Mouse (Mus musculus): ENCODE data around the gene Fgfr2.

Gene Fgfr2

GRCm38 (mm10) chr7:130968537-130968936 is 2154.6 kb downstream of the Fgfr2 start:
- no peak for DNase-seq (ENCODE audit: low spot score)

GRCm38 (mm10) chr7:130967901-130968300 is 2155.2 kb downstream of the Fgfr2 start:
- DNase-seq (ENCODE audit: low spot score): no peak

GRCm38 (mm10) chr7:130966876-130967275 is 2156.3 kb downstream of the Fgfr2 start:
- no peak for DNase-seq (ENCODE audit: low spot score)

- DNase-seq (ENCODE audit: low spot score): no peak
Measured at GRCm38 (mm10) chr7:130966451-130966850, 2156.7 kb downstream of the Fgfr2 start.

GRCm38 (mm10) chr7:130965909-130966365 is 2157.2 kb downstream of the Fgfr2 start:
- DNase-seq (ENCODE audit: low spot score): no peak

- no peak for DNase-seq (ENCODE audit: low spot score)
Measured at GRCm38 (mm10) chr7:130965396-130965795, 2157.8 kb downstream of the Fgfr2 start.

GRCm38 (mm10) chr7:130964686-130965085 is 2158.5 kb downstream of the Fgfr2 start:
- DNase-seq (ENCODE audit: low spot score): no peak

- DNase-seq (ENCODE audit: low spot score): no peak
Measured at GRCm38 (mm10) chr7:130961429-130961828, 2161.7 kb downstream of the Fgfr2 start.

- no peak for DNase-seq (ENCODE audit: low spot score)
Measured at GRCm38 (mm10) chr7:130959868-130960267, 2163.3 kb downstream of the Fgfr2 start.

- DNase-seq (ENCODE audit: low spot score): no peak
Measured at GRCm38 (mm10) chr7:130958551-130958950, 2164.6 kb downstream of the Fgfr2 start.

- DNase-seq (ENCODE audit: low spot score): no peak
Measured at GRCm38 (mm10) chr7:130954177-130954601, 2169.0 kb downstream of the Fgfr2 start.

- no peak for DNase-seq (ENCODE audit: low spot score)
Measured at GRCm38 (mm10) chr7:130953376-130953775, 2169.8 kb downstream of the Fgfr2 start.

GRCm38 (mm10) chr7:130951004-130951403 is 2172.1 kb downstream of the Fgfr2 start:
- DNase-seq (ENCODE audit: low spot score): no peak

GRCm38 (mm10) chr7:130950482-130950881 is 2172.7 kb downstream of the Fgfr2 start:
- DNase-seq (ENCODE audit: low spot score): no peak

GRCm38 (mm10) chr7:130949331-130949751 is 2173.8 kb downstream of the Fgfr2 start:
- no peak for DNase-seq (ENCODE audit: low spot score)

GRCm38 (mm10) chr7:130948563-130949208 is 2174.5 kb downstream of the Fgfr2 start:
- DNase-seq (ENCODE audit: low spot score): no peak

- DNase-seq (ENCODE audit: low spot score): no peak
Measured at GRCm38 (mm10) chr7:130946303-130946702, 2176.8 kb downstream of the Fgfr2 start.

- DNase-seq (ENCODE audit: low spot score): no peak
Measured at GRCm38 (mm10) chr7:130945730-130946129, 2177.4 kb downstream of the Fgfr2 start.

GRCm38 (mm10) chr7:130944766-130945475 is 2178.2 kb downstream of the Fgfr2 start:
- DNase-seq (ENCODE audit: low spot score): no peak

GRCm38 (mm10) chr7:130943280-130943895 is 2179.8 kb downstream of the Fgfr2 start:
- DNase-seq (ENCODE audit: low spot score): no peak

GRCm38 (mm10) chr7:130940733-130941132 is 2182.4 kb downstream of the Fgfr2 start:
- no peak for DNase-seq (ENCODE audit: low spot score)

- no peak for DNase-seq (ENCODE audit: low spot score)
Measured at GRCm38 (mm10) chr7:130938896-130939295, 2184.3 kb downstream of the Fgfr2 start.

- no peak for DNase-seq (ENCODE audit: low spot score)
Measured at GRCm38 (mm10) chr7:130938005-130938404, 2185.1 kb downstream of the Fgfr2 start.
